Mouse (Mus musculus): ENCODE data around the gene Olfr885.

The Olfr885 gene

GRCm38 (mm10) chr9:38061022-38061421, at the start of gene Olfr885:
Olfr885 (plus strand) TSS chr9:38061322.
- no peak for DNase-seq (ENCODE audit: low read depth)

- no peak for DNase-seq (ENCODE audit: low read depth)
These were observed 35.6 kb upstream of the Olfr885 start, which contains the start of gene Olfr883 for GRCm38 (mm10) chr9:38025508-38025907. Olfr883 (plus strand) TSS chr9:38025808.

DNA sequence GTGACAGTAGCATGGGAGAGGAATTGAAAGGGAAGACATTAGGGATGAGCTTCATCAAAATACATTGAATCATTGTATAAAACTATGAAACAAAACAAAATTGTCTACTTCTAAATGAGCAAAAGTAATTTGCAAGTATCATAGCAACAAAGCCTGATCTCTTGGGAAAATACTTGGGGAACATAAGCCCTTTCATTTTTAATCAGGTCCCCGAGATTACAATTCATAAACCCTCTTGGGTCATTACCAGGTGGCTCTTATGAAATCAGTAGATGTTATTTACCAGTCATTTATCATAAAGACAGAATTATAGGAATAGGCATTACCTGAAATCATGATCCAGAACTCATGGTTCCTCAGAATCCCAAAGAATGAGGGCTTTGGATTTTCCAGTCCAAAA, 14.9 kb upstream of the Olfr885 start, which contains the start of gene Olfr884:
Gene Olfr884 (plus strand): TSS at position 301 of the 400 bp plus-strand sequence.
- no peak for DNase-seq (ENCODE audit: low read depth)

DNA sequence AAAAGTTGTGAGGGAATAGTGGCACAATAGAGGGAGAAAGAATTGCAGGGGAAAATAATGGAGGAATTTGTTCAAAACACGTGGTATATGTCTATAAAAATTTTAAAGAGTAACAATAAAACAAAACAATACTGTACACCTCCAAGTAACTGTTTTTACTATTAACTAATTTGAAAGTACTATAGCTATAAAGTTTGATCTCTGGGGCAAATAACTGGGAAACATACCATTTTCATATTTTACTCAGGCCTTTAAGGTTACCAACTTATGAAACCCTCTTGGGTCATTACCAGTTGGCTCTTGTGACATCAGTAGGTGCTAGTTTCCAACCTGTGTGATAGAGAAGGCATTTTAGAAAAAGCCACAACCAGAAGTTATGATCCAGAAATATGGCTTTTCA, 22.6 kb downstream of the Olfr885 start, which contains the start of gene Olfr887:
Gene Olfr887 (plus strand): TSS at position 301 of the 400 bp plus-strand sequence.
- no peak for DNase-seq (ENCODE audit: low read depth)

GRCm38 (mm10) chr9:38107828-38108227, 46.7 kb downstream of the Olfr885 start, which contains the start of gene Olfr888:
Olfr888 (plus strand) TSS chr9:38108128.
- DNase-seq (ENCODE audit: low read depth), result no peak
